Mouse (Mus musculus): Measurements from ENCODE around the gene Yme1l1.

- TF ChIP-seq CHD2 (IDR thresholded peaks at IDR 0.05; ENCODE audit: low read depth, low read length), result no peak
- no peak for TF ChIP-seq ZNF384 (IDR thresholded peaks at IDR 0.05; ENCODE audit: low read depth, low read length)
These were observed 46.9 kb downstream of the Yme1l1 start for GRCm38 (mm10) chr2:23202900-23203670.
